Mouse (Mus musculus): ENCODE measurements around the gene Wwox.

Wwox gene

GRCm38 (mm10) chr8:115147006-115147405 is 707.6 kb downstream of the Wwox start:
- DNase-seq (ENCODE audit: low read depth in 2 of 2, low spot score in 2 of 2), result no peak

GRCm38 (mm10) chr8:115150446-115151109 is 711.1 kb downstream of the Wwox start:
- DNase-seq (ENCODE audit: low read depth in 2 of 2, low spot score in 2 of 2), result no peak

GRCm38 (mm10) chr8:115151416-115151815 is 712.0 kb downstream of the Wwox start:
- DNase-seq (ENCODE audit: low read depth in 2 of 2, low spot score in 2 of 2), result no peak

GRCm38 (mm10) chr8:115154096-115154495 is 714.6 kb downstream of the Wwox start:
- DNase-seq (ENCODE audit: low read depth in 2 of 2, low spot score in 2 of 2), result no peak

- no peak for DNase-seq (ENCODE audit: low read depth in 2 of 2, low spot score in 2 of 2)
These were observed 716.7 kb downstream of the Wwox start for GRCm38 (mm10) chr8:115156142-115156541.

GRCm38 (mm10) chr8:115157977-115158720 is 718.7 kb downstream of the Wwox start:
- DNase-seq (ENCODE audit: low read depth in 2 of 2, low spot score in 2 of 2), result no peak

GRCm38 (mm10) chr8:115158721-115159111 is 719.3 kb downstream of the Wwox start:
- no peak for DNase-seq (ENCODE audit: low read depth in 2 of 2, low spot score in 2 of 2)

- no peak for DNase-seq (ENCODE audit: low read depth in 2 of 2, low spot score in 2 of 2)
These were observed 719.8 kb downstream of the Wwox start for GRCm38 (mm10) chr8:115159208-115159607.

- DNase-seq (ENCODE audit: low read depth in 2 of 2, low spot score in 2 of 2), result peak; percentile 5 to 29
These were observed 720.4 kb downstream of the Wwox start for GRCm38 (mm10) chr8:115159711-115160374.

- DNase-seq (ENCODE audit: low read depth in 2 of 2, low spot score in 2 of 2), result no peak
These were observed 721.0 kb downstream of the Wwox start for GRCm38 (mm10) chr8:115160407-115160806.

GRCm38 (mm10) chr8:115161520-115161919 is 722.1 kb downstream of the Wwox start:
- DNase-seq (ENCODE audit: low read depth in 2 of 2, low spot score in 2 of 2), result no peak

GRCm38 (mm10) chr8:115164872-115165271 is 725.4 kb downstream of the Wwox start:
- DNase-seq (ENCODE audit: low read depth in 2 of 2, low spot score in 2 of 2), result no peak

- no peak for DNase-seq (ENCODE audit: low read depth in 2 of 2, low spot score in 2 of 2)
These were observed 734.2 kb downstream of the Wwox start for GRCm38 (mm10) chr8:115173634-115174081.

- no peak for DNase-seq (ENCODE audit: low read depth in 2 of 2, low spot score in 2 of 2)
These were observed 746.0 kb downstream of the Wwox start for GRCm38 (mm10) chr8:115185431-115185964.

GRCm38 (mm10) chr8:115186121-115186811 is 746.8 kb downstream of the Wwox start:
- DNase-seq (ENCODE audit: low read depth in 2 of 2, low spot score in 2 of 2), result no peak

GRCm38 (mm10) chr8:115186882-115187281 is 747.4 kb downstream of the Wwox start:
- no peak for DNase-seq (ENCODE audit: low read depth in 2 of 2, low spot score in 2 of 2)

GRCm38 (mm10) chr8:115188446-115188845 is 749.0 kb downstream of the Wwox start:
- DNase-seq (ENCODE audit: low read depth in 2 of 2, low spot score in 2 of 2), result no peak

GRCm38 (mm10) chr8:115189836-115190235 is 750.4 kb downstream of the Wwox start:
- peak; percentile 84 to 87 for DNase-seq (ENCODE audit: low read depth in 2 of 2, low spot score in 2 of 2)

- no peak for DNase-seq (ENCODE audit: low read depth in 2 of 2, low spot score in 2 of 2)
These were observed 754.3 kb downstream of the Wwox start for GRCm38 (mm10) chr8:115193767-115194166.

- no peak for DNase-seq (ENCODE audit: low read depth in 2 of 2, low spot score in 2 of 2)
These were observed 755.9 kb downstream of the Wwox start for GRCm38 (mm10) chr8:115195334-115195733.

- no peak for DNase-seq (ENCODE audit: low read depth in 2 of 2, low spot score in 2 of 2)
These were observed 757.4 kb downstream of the Wwox start for GRCm38 (mm10) chr8:115196859-115197258.

Measured in CD8-positive naive resting alpha-beta T cell, adult 2 months (primary cell).